Mouse (Mus musculus): ENCODE data around the gene Tcp11.

Gene Tcp11

DNA sequence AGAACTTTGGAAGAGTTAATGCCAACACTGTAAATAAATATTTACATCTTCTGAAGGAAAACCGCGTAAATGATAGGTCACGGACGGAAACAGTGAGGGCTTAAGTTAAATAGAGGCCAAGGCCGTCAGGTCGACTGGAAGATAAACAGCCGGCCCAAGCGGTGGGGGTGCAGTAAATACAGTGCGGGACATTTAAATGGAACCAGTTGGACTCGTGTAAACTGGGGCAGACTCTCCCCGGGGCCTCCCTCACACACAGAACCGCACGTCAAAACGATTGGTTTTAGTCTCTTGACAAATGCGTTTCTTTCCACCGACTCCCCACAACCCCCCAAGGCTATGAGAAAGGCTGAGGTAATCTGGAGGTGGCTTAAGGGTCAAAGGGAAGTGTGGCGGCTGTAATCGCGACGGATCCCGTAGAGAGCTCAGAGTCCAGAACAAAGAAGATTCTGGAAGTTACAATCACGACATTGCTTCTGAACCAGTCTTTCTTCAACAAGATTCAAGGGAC, 4.0 kb upstream of the Tcp11 start:
- peak; percentile 23 for DNase-seq (ENCODE audit: low read depth)

DNA sequence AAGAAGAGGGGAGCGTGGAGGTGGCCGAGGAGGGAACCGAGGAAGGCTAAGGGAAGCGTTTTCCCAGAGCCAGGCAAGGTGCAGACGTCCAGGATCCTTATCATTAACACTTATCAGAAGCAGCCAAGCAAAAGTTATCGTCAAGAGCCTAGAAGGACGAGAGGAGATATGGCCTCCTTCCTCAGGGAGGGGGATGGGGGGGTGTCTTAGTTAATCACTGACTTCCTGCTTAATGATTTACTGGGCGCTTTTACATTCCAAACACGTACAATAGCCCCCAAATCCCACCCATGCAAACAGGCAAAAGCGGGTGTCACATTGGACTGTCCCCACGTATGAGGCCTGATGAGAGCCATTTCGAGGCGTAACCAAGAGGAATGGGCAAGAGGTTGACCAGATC, 2.4 kb upstream of the Tcp11 start:
- DNase-seq (ENCODE audit: low read depth) = no peak

DNA sequence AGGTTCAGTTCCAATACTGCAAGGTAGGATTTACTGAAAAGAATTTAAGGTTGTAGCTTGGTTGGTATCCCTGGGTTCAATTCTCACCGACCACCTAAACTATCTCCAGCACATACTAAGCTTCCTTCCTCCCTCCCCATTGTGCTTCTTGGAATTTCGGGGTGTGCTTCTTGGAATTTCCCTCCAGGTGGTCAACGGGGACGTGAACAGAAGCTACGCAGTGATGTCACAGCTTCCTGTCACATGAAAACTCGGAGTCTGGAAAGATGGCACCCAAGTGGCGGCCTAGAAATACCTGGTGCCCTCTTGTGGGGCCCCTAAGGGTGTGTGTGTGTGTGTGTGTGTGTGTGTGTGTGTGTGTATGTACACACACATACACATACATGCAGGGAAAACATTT, 1.4 kb upstream of the Tcp11 start:
- peak; percentile 23 for DNase-seq (ENCODE audit: low read depth)

DNA sequence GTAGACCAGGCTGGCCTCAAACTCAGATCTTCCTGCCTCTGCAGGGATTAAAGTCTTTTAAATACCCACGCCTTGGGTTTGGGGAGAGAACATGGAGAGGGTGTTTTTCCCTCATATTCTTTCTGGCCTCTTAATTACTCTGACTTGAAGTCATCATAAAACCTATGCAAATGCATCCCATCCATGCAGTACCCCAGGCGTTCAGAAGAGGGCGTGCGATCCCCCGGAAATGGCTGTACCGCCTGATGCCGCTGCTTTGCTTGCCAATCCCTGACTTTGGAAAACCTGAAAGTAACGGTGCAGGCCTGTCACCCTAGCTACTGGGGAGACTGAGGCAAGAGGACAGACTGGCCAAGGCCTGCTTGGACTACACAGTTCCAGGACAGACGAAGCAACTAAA, 946 bp upstream of the Tcp11 start:
- DNase-seq (ENCODE audit: low read depth) = peak; percentile 57

DNA sequence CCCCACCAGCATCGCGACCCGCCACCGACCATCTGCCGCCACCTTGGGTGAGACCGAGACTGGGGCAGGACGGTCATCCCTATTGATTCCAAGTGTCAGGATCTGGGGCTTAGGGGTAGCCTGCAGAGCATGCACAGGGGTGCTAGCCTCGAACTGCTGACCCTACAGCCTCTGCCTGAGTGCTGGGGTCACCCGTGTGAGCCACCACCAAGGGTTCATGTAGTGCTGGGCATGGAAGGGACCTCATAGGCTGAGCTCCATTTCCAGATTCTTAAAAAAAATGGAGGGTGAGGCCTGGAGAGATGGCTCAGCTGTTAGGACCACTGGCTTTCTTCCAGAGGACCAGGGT, 352 bp upstream of the Tcp11 start:
- DNase-seq (ENCODE audit: low read depth) = no peak

DNA sequence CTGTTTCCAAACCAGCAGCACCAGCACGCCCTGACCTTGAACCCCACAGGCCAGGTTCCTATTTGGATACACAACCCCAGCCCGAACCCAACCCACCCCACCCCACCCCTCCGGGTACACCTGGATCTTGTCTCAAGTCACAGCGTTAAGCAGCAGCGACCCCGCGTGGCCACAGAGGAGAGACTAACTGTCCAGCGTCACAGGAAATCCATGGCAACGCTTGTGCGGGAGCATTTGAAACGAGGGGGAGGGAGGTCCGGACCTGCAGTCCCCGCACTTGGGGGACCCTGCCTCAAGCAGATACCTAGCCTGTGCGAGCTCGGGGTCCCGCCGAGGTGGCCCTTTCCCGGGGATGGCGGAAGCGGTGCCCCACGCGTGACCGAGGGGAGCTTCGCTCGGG, 821 bp downstream of the Tcp11 start:
- peak; percentile 92 for DNase-seq (ENCODE audit: low read depth)

DNA sequence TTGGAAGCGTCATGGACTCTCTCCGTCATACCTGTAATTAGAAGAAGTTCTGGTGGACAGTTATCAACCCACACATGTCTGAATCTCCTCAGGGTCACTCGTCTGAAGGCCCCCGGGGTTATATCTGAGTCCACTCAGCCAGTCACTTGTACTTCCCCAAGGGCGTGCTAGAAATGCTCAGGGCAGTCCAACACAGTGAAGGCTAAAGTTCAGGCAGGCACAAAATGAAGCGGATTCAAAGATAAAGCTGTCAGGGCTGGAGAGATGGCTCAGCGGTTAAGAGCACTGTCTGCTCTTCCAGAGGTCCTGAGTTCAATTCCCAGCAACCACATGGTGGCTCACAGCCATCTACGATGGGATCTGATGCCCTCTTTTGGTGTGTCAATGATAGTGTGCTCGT, 2.4 kb downstream of the Tcp11 start:
- DNase-seq (ENCODE audit: low read depth) = no peak

DNA sequence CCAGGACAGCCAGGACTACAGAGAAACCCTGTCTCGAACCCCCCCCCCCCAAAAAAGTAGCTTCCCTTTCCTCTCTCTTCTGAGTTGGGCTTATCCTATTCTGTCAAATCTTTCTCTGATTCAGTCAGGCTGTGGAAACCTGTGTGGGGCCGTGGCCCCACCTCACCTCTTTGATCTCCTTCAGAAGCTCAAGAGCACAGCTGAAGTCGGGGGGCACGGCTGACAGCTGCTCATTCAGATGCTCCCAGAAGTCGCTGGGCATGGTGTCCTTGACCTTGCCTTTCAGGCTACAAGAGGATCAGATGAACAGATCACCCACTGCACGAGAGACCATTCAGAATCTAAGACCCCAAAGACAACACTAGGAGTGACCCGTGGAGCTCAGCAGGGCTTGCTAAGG, 6.0 kb downstream of the Tcp11 start:
- no peak for DNase-seq (ENCODE audit: low read depth)

DNA sequence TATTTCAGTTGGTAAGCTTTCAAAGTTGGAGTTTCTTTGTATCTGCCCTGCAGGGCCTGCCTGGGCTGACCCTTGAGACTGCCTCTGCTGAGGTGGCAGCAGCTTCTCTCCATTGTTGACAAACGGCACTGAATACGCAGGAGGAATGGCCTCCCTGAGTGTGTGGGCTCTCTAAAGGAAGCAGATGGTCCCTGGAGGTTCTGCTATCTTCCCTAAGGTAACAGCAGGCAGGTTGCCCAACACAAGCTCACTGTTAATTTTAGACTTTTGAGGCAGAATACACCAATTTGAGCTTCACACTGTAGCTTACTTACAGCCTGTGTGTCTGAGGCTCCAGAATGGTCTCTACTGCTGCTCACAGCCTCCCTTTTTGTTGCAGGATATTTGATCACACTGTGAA, 7.7 kb downstream of the Tcp11 start:
- DNase-seq (ENCODE audit: low read depth) = no peak

DNA sequence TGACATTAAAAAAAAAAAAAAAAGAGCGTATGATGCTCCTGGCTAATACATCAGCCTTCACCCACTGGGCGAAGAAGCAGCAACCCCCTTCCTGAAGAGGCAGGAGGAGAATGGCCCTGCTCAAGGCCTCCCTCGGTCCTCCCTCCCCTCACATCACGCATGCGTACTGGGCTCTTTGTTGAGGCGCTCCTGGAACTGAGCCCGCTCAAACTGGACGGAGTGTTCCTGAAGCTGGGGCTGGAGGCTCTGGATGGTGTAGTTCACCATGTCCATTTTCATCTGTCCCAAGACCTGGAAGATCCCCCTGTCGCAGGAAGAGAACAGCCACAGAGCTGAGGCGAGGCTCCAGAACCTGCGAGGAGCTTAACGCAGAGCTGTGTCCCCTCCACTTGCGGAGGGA, 10.2 kb downstream of the Tcp11 start:
- DNase-seq (ENCODE audit: low read depth) = no peak

DNA sequence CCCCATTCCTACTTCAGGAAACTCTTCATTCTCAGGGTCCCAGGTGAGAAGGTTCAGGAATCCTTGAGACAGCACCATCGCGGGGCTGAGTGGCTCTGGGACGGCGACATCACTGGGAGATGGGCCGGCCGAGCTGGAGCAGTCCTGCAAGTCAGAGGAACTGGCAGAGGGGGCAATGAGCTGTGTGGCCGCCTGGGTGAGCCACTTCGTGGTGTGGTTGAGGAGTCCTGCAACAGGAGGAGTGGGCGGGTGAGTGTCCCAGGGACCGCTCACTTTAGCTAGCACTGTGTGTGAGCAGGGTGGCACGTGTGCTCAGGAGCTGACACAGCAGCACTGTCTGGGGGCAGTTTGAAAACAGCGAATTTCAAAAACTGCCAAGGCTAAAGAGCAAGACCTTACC, 11.0 kb downstream of the Tcp11 start:
- no peak for DNase-seq (ENCODE audit: low read depth)

DNA sequence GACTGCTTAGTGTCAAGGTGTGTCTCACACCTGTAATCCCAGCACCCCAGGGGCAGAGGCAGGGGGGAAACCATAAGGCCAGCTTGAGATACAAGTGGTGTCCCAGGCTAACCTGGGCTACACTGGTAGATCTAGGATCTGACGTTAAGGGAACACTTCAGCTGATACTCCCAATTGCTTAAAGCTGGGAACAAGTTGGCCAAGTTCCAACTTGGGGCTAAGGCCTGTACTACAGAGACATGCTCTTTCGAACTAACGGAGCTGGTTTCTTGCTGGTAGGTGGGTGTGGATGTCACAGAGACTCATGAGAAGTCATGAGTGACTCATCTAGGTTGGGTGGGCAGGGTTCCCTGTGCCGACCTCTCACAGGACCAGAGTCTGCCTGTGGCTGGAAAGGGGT, 13.1 kb downstream of the Tcp11 start:
- no peak for DNase-seq (ENCODE audit: low read depth)

DNA sequence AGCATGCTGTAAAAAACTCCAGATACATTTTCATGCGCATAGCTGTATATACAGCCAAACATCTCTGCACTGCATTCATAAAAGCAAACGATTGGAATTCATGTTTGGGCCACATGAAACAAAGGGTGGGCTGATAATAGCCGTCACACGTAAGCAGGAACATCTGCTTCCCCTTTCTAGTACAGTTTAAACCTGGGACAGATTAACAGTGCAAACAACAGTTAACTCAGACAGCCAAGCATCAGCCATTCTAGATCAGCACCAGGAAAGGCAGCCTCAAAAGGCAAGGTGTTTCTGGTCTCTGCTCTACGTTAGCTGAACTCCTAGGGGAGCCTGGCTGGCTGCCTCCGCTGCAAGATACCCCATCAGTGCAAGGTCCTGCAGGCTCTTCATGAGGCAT, 17.3 kb downstream of the Tcp11 start:
- no peak for DNase-seq (ENCODE audit: low read depth)

DNA sequence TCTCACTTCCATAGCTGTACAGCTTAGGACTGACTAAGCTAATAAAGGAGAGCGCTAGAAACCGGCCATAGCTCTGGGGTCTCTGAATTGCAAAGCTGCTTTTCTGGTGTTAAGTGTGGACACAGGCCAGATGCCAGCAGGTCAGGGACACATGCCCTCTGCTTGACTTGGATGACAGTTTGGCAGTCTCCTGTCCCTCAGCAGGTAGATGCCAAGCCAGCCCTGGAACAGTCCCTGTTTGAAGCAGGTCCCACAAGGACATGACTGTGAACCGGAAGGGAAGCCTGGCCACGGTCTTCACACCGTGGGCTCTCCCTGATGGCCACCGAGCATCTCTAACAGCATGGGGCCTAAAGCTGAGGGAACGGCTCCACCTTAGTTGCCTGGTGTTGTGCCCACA, 17.7 kb downstream of the Tcp11 start:
- DNase-seq (ENCODE audit: low read depth) = no peak

DNA sequence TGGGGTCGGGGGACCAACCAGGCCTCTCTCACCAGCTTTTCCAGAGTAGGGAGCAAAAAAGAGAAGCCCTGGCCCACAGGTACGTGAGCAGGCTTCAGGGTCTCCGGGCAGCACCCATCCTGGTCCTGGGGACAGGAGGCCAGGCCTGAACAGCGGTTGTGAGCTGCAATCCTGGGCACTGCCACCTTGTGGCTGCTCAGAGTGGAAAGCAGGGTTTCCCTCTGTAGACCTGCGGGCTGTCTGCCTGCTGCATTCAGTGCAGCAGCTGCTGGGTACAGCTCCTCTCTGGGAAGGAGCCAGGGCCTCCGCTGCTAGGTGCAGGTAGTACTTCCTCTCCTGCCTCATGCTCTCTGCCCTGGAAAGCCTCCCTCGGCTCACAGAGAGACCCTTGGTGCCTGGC, 19.0 kb downstream of the Tcp11 start:
- DNase-seq (ENCODE audit: low read depth) = peak; percentile 33

DNA sequence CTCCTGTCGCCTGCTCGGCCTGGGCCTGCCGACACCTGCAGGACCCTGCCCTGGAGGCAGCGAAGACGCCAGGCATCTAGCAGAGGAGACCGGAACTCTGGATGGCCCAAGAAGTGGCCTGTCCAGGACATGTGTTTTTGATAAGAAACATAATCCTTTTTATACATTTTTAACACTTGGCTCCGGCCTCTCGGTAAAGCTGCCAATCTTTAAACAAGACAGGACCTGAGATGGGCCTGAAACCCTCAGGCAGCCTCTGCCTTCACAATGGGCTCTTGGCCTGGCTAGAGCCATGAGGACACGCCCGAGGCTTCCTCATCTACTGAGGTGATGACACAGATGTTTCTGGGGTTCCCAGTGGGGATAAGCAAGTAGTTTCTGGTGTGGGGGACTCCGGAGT, 19.8 kb downstream of the Tcp11 start:
- no peak for DNase-seq (ENCODE audit: low read depth)

DNA sequence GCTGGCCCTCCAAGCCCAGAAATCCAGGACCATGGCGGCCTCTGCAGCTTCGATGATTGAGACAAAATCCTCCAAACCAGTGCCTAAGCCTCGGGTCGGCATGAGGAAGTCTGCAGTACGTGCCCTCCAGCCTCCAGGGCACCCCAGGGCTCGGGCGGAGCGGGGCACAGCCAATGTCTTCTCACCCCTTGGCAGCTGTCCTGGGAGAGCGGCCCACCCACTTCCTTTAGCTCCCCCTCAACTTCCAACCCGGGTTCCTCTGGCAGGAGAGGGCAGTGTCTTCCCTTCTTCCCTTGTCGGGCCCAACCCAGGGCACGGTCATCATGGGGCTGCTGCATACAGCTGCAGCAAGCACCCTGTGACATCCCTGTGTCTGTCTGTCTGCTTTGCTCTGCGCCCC, 22.1 kb downstream of the Tcp11 start:
- DNase-seq (ENCODE audit: low read depth) = no peak

DNA sequence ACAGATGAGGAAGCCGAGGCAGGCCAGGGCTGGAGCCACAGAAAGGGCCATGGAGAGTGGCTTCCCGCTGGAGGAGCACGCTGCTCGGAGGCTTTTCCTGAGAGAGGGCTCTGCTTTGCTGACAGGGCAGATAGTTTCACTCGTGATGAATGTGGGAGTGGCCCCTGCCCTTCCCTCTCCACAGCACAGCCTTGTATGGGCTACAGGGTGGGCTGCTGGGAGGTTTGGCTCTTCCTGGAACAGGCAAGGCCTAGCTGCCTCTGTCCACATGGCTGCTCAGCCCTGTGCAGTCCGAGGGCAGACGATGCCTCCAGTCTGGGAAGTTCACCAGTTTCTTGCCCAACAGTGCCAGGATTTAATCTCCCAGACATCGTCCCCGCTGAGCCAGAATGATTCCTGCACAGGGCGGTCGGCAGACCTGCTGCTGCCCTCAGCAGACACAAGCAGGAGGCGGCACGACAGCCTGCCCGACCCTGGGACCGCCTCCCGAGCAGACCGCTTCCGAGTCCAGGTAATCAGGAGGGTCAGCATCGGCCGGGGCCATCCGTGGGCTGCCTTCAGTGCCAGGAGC, 28.1 kb downstream of the Tcp11 start:
- DNase-seq (ENCODE audit: low read depth) = no peak

DNA sequence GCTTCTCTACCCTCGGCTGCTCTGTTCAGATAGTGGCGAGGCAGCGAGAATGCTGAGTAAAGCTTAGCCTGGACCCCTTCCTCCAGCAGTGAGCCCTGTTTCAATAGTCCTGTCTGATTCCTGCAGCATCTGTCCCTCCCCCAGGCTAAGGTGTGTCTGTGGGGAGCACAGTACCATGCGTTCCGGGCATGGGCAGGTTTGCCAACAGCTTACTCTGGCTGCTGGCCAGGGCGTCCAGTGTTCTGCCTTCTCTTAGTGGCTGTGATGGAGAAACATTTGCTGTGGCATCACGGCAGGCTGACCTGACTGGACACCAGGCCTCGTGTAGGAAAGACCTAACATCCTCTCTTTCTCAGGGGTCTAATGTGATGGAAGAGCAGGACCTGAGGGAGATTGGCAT, 30.2 kb downstream of the Tcp11 start:
- DNase-seq (ENCODE audit: low read depth) = no peak

DNA sequence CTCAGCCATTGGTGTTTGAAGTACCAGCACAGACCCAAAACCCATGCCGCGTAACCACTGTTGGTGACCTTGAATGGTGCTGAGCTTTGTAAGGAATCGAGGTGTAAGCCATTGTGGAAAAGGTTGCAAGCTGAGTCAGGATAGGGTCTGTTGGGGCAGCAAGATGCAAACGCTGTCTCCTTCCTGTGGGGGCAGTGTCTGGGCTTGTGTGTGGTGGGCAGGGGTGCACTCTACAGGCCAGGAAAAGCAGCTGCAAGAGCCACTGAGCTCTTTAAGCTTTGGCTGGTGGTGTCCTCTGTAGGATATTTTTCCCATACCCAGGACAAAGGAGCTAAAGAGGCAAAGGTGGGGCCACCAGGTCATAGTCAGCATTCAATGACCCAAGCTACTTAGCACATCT, 32.0 kb downstream of the Tcp11 start:
- peak; percentile 46 for DNase-seq (ENCODE audit: low read depth)

DNA sequence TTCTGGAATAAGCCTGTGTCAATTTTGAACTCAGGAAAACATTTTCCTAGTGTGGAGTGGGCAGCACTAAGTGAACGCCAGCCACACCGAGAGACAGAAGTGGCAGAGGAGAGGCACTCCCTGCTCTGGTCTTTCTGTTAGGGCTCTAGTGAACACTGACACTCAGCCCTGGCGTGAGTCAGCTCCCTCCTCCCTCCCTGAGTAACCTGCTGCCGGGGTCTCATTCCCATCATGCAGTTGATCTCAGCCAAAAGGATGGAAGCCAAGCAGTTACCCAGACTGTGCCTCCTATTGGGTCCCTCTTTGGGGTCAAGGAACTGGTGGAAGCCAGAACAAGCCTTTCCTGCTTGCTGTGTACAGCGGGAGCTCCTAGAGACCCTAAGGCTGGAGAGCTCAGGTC, 32.9 kb downstream of the Tcp11 start:
- no peak for DNase-seq (ENCODE audit: low read depth)

DNA sequence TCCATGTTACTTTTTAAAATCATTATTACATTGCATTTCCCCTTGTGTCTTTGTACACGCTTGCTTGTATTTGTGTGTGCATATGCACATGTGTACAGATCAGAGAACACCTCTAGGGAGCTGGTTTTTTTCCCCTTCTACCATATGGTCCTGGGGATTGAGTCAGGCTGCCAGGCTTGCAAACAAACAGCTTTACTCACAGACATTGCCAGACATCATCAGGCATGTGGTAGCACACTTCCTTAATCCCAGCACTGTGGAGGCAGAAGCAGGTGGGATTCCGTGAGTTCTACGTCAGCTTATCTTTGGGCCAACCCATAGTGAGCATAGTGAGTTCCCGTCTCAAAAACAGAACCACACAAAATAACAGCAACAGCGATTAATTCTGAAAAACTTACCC, 33.4 kb downstream of the Tcp11 start:
- DNase-seq (ENCODE audit: low read depth) = no peak

DNA sequence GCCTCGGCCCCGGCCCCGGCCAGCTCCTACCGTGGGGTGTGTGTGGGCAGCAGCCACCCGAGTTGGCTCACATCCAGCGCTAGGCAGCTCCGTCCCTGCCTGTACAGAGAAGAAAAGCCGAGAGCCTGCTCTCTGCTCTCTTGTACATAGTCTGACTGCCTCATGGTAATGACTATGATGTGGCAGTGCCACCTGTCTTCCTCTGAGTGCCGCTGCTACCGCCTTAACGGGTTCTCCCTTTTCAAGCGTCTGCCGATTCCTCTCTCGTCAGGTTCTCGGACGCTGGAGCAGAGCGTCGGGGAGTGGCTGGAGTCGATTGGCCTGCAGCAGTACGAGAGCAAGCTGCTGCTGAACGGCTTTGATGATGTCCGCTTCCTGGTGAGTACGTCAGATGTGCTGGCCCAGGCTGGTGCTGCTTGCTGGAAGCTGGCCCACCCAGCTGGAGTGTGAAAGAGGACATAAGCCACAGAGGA, 38.1 kb downstream of the Tcp11 start:
- no peak for DNase-seq (ENCODE audit: low read depth)

DNA sequence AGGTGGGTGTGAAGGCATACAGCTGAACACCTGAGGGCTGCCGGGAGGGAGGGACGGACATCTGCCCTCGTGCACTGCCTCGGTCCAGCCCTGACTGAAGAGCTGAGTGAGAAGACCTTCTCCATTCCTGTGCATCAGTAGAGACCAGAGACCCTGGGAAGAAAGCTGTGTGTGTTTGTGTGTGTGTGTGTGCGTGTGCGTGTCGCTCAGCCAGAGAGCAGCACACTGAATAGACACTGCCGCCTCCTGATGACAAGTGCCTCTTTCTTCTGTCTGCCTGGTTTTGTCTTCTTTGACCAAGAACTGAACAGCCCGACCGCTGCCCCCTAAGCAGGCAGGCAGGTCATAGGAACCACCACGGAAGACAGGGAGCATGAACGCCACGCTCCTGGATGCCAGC, 39.1 kb downstream of the Tcp11 start:
- no peak for DNase-seq (ENCODE audit: low read depth)

DNA sequence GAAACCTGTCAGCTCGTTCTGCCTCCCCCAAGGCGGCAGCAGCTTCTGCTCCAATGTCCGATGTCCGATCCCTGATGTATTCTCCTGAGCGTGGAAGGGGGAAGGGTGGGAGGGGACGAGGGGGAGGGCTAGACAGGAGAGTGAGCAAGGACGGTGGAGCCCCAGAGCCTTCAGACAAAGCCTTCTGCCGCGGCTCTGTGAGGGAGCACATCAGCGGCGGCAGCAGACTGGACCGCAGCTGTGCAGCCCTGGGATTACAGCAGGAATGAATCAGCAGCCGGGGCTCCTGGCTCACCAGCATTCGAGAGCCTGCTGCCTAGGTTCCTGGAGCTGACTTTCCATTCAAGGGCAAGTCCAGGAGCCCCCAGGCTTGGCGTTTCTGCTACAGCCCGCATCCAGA, 39.8 kb downstream of the Tcp11 start:
- DNase-seq (ENCODE audit: low read depth) = no peak
